Mouse (Mus musculus) liver, embryonic 12.5 days (tissue): ENCODE measurements around the gene Hsd3b6. TPM values are rescaled to one million over a fixed set of nuclear protein-coding genes. Genes with fewer than 3 reads are reported as not detected.

ENCODE experiments used
- ATAC-seq: fragments of 200-750 bp; cut with Nextera tagmentation; 2 replicates; pipeline ENCODE4 v1.8.0; 2017; ENCODE audit warnings: moderate number of reproducible peaks, mild to moderate bottlenecking, moderate library complexity
- H3K27ac ChIP-seq: fragments of 300-500 bp; sonication (generic); 2 replicates; pipeline ENCODE4 v1.5.1; 2016; ENCODE audit warnings: mild to moderate bottlenecking
- H3K27me3 ChIP-seq: fragments of 300-500 bp; sonication (generic); replicated peaks from 2 replicates; pipeline ENCODE4 v1.6.1; 2016; ENCODE audit warnings: mild to moderate bottlenecking, moderate library complexity
- H3K36me3 ChIP-seq: fragments of 300-500 bp; sonication (generic); 2 replicates; pipeline ENCODE4 v1.6.1; 2016; ENCODE audit warnings: mild to moderate bottlenecking, moderate library complexity
- H3K4me1 ChIP-seq: fragments of 300-500 bp; sonication (generic); 2 replicates; pipeline ENCODE4 v1.6.1; 2016
- H3K4me2 ChIP-seq: fragments of 300-500 bp; sonication (generic); 2 replicates; pipeline ENCODE4 v1.6.1; 2016; ENCODE audit warnings: mild to moderate bottlenecking, moderate library complexity
- H3K4me3 ChIP-seq: fragments of 300-500 bp; sonication (generic); 2 replicates; pipeline ENCODE4 v1.5.1; 2016; ENCODE audit warnings: mild to moderate bottlenecking, moderate library complexity
- H3K9ac ChIP-seq: fragments of 300-500 bp; sonication (generic); 2 replicates; pipeline ENCODE4 v1.6.1; 2016; ENCODE audit warnings: mild to moderate bottlenecking, moderate library complexity
- H3K9me3 ChIP-seq: fragments of 300-500 bp; sonication (generic); replicated peaks from 2 replicates; pipeline ENCODE4 v1.6.1; 2016; ENCODE audit warnings: mild to moderate bottlenecking, moderate library complexity
- WGBS: fragments of 180-500 bp; shearing (Covaris S2); methylation state at CpG from one replicate; pipeline ENCODE4 v1.1.7; 2016; ENCODE audit not compliant: insufficient replicate concordance; 5-methylcytosine and 5-hydroxymethylcytosine counted together
- polyA plus RNA-seq: library from polyadenylated mRNA; unstranded; fragments of >200 nt; fragmentation: Nextera tagmentation; extraction: Ambion mirVana; gene quantifications from 2 replicates; pipeline ENCODE4 v1.2.1, GENCODE M21; 2016

The Hsd3b6 gene
- polyA plus RNA-seq, result 45.7 and 53.1 TPM in 2 replicates

- no peaks in the 10 kb centered on the region for H3K27me3 ChIP-seq
- H3K9ac ChIP-seq, result peak within 1 kb of the TSS; percentile 22; the same call in 1 of the 2 replicates
- peaks cover 9% of the 10 kb centered on the region for H3K4me1 ChIP-seq
- no peaks in the 10 kb centered on the region for H3K9me3 ChIP-seq
- no peaks in the 10 kb centered on the region for H3K36me3 ChIP-seq
- peak within 1 kb of the TSS; percentile 60 for H3K27ac ChIP-seq
- peak; percentile 82 for ATAC-seq
- WGBS, result 52% methylated on average over 6 of the region's 6 CpGs
- H3K4me3 ChIP-seq, result peak within 1 kb of the TSS; percentile 25
- peak within 1 kb of the TSS; percentile 41 for H3K4me2 ChIP-seq
Observed at GRCm38 (mm10) chr3:98814101-98814670, at the start of gene Hsd3b6. Hsd3b6 (minus strand) TSS chr3:98814443.

- H3K4me2 ChIP-seq, result no peak overlapping the region
- H3K27ac ChIP-seq, result no peak overlapping the region
- no peaks in the 10 kb centered on the region for H3K9me3 ChIP-seq
- H3K4me3 ChIP-seq, result no peak overlapping the region
- no peak overlapping the region for H3K9ac ChIP-seq
- 94% methylated on average over 1 of the region's 1 CpGs for WGBS
- no peaks in the 10 kb centered on the region for H3K27me3 ChIP-seq
- H3K4me1 ChIP-seq, result peaks cover 20% of the 10 kb centered on the region
- ATAC-seq, result peak; percentile 38; the same call in 1 of the 2 replicates
- H3K36me3 ChIP-seq, result no peaks in the 10 kb centered on the region
Observed at GRCm38 (mm10) chr3:98862800-98863199, 48.6 kb upstream of the Hsd3b6 start.

DNA sequence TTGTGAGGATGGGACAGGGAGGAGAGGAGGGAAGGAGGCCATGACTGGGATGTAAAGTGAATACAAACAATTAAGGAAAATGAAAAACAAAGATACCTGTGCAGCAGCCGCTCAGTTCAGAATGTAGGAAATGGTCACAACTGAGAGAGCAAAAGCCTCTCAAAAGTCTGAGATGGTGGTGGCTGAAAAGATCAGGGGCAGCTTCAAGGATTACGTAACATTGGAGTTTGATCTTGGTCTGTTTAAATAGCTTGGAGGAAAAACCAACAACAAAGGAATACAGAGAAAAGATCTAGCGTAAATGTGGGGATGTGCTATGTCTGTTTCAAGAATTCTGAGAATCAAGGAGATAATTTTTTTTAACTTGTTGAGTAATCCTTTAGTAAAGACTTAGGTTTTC is 45.3 kb upstream of the Hsd3b6 start, which contains the start of gene Hsd3b1:
TSS of gene Hsd3b1 (minus strand) at position 219 of the 400 bp plus-strand sequence.
- 72% methylated on average over 3 of the region's 3 CpGs for WGBS
- no peak within 1 kb of the TSS for H3K9ac ChIP-seq
- H3K9me3 ChIP-seq, result no peaks in the 10 kb centered on the region
- H3K4me3 ChIP-seq, result no peak within 1 kb of the TSS
- no peak for ATAC-seq
- H3K27me3 ChIP-seq, result no peaks in the 10 kb centered on the region
- peak within 1 kb of the TSS; percentile 28 for H3K4me2 ChIP-seq
- H3K4me1 ChIP-seq, result peaks cover 45% of the 10 kb centered on the region
- no peaks in the 10 kb centered on the region for H3K36me3 ChIP-seq
- H3K27ac ChIP-seq, result peak within 1 kb of the TSS; percentile 68

DNA sequence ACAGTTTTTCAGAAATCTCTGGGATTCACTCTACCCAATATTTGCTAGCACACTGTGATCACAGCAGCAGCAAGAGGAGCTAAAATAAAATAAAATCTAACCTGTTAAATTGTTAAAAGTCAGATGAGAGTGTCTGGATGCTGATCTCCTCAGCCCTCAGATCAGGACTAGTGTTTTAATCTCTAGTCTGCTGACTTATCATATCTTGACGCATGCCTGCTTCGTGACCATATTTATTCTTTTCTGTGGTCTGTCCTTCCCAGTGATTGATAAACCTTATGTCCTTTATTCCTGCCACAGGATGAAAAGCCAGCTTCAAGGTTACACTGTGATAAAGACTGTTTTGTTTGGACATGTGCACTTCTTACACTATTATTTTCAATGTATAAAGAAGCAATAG is 43.8 kb upstream of the Hsd3b6 start:
- peak overlapping the region; percentile 42 for H3K4me2 ChIP-seq
- no peaks in the 10 kb centered on the region for H3K27me3 ChIP-seq
- H3K4me3 ChIP-seq, result no peak overlapping the region
- H3K27ac ChIP-seq, result peak overlapping the region; percentile 89
- H3K4me1 ChIP-seq, result peaks cover 60% of the 10 kb centered on the region
- H3K36me3 ChIP-seq, result no peaks in the 10 kb centered on the region
- WGBS, result 49% methylated on average over 2 of the region's 2 CpGs
- H3K9me3 ChIP-seq, result no peaks in the 10 kb centered on the region
- H3K9ac ChIP-seq, result peak overlapping the region; percentile 40; the same call in 1 of the 2 replicates
- no peak for ATAC-seq

DNA sequence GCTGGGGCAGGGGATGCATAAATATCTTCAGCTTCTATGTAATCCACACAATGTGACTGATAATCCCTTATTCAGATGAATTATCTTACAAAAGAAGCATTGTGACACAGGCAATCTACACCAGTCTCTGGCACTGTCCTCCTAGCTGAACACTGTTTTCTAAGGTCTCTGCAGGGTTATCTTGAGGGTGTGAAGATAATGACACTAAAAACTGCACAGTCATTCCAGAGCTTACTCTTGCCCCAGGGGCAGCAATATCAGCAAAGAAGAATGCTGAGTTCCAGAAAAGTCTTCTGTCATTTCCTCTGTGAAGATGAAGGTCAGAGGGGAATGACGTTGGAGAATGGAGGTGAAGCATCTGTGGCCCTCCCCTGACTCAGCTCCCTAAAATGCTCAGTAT is 42.6 kb upstream of the Hsd3b6 start:
- peak overlapping the region; percentile 44 for H3K9ac ChIP-seq
- ATAC-seq, result peak; percentile 83
- no peaks in the 10 kb centered on the region for H3K36me3 ChIP-seq
- H3K27me3 ChIP-seq, result no peaks in the 10 kb centered on the region
- WGBS, result 15% methylated on average over 1 of the region's 1 CpGs
- H3K4me3 ChIP-seq, result no peak overlapping the region
- no peaks in the 10 kb centered on the region for H3K9me3 ChIP-seq
- peaks cover 53% of the 10 kb centered on the region for H3K4me1 ChIP-seq
- peak overlapping the region; percentile 89 for H3K27ac ChIP-seq
- peak overlapping the region; percentile 42 for H3K4me2 ChIP-seq

DNA sequence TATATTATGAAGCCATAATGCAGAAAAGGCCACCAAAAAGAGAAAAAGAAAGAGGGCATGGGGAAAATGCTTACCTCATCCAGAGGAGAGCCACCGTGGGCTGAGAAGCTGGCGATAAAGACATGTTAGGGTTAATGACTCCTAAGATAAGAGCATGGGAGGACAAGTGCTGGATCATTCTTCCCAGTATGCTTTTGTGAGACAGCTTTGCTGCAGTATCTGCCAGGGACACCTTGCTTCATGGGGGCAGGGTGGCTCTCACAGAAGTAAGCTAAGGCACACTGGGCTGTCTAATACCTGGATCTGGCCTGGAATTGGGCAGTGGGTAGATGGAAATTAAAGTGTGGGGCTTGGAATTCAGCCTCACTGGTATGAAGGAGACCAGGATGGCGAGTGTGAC is 40.9 kb upstream of the Hsd3b6 start:
- no peaks in the 10 kb centered on the region for H3K27me3 ChIP-seq
- WGBS, result 28% methylated on average over 3 of the region's 3 CpGs
- no peaks in the 10 kb centered on the region for H3K9me3 ChIP-seq
- H3K9ac ChIP-seq, result peak overlapping the region; percentile 58; the same call in 1 of the 2 replicates
- peaks cover 57% of the 10 kb centered on the region for H3K4me1 ChIP-seq
- ATAC-seq, result peak; percentile 96
- H3K4me2 ChIP-seq, result peak overlapping the region; percentile 47
- peak overlapping the region; percentile 85 for H3K27ac ChIP-seq
- no peaks in the 10 kb centered on the region for H3K36me3 ChIP-seq
- no peak overlapping the region for H3K4me3 ChIP-seq

GRCm38 (mm10) chr3:98853685-98854084 is 39.4 kb upstream of the Hsd3b6 start:
- no peak overlapping the region for H3K9ac ChIP-seq
- 14% methylated on average over 1 of the region's 1 CpGs for WGBS
- no peaks in the 10 kb centered on the region for H3K27me3 ChIP-seq
- no peaks in the 10 kb centered on the region for H3K9me3 ChIP-seq
- no peak overlapping the region for H3K4me2 ChIP-seq
- peaks cover 57% of the 10 kb centered on the region for H3K4me1 ChIP-seq
- ATAC-seq, result no peak
- H3K27ac ChIP-seq, result peak overlapping the region; percentile 85
- no peak overlapping the region for H3K4me3 ChIP-seq
- no peaks in the 10 kb centered on the region for H3K36me3 ChIP-seq

GRCm38 (mm10) chr3:98853051-98853450 is 38.8 kb upstream of the Hsd3b6 start:
- no peak overlapping the region for H3K4me3 ChIP-seq
- WGBS, result 74% methylated on average over 3 of the region's 3 CpGs
- H3K9ac ChIP-seq, result no peak overlapping the region
- no peak overlapping the region for H3K4me2 ChIP-seq
- H3K36me3 ChIP-seq, result no peaks in the 10 kb centered on the region
- H3K4me1 ChIP-seq, result peaks cover 60% of the 10 kb centered on the region
- no peak for ATAC-seq
- H3K27me3 ChIP-seq, result no peaks in the 10 kb centered on the region
- H3K27ac ChIP-seq, result 0 out of 2 replicates have a peak overlapping the region, but pooled peaks have one; percentile 2
- no peaks in the 10 kb centered on the region for H3K9me3 ChIP-seq

GRCm38 (mm10) chr3:98852631-98853030 is 38.4 kb upstream of the Hsd3b6 start:
- Histone ChIP-seq H3K4me1 (peaks cover 59% of the 10 kb centered on the region), H3K27ac (0 out of 2 replicates have a peak overlapping the region, but pooled peaks have one; percentile 30), H3K4me3 (no peak overlapping the region), H3K9ac (no peak overlapping the region), H3K4me2 (no peak overlapping the region), H3K27me3 (no peaks in the 10 kb centered on the region), H3K9me3 (no peaks in the 10 kb centered on the region), H3K36me3 (no peaks in the 10 kb centered on the region)
- 71% methylated on average over 6 of the region's 6 CpGs for WGBS
- no peak for ATAC-seq

GRCm38 (mm10) chr3:98851853-98852252 is 37.6 kb upstream of the Hsd3b6 start:
- ATAC-seq, result no peak
- H3K36me3 ChIP-seq, result no peaks in the 10 kb centered on the region
- H3K9ac ChIP-seq, result no peak overlapping the region
- 51% methylated on average over 2 of the region's 2 CpGs for WGBS
- H3K4me1 ChIP-seq, result peaks cover 52% of the 10 kb centered on the region
- no peak overlapping the region for H3K4me2 ChIP-seq
- H3K9me3 ChIP-seq, result no peaks in the 10 kb centered on the region
- H3K27ac ChIP-seq, result no peak overlapping the region
- no peaks in the 10 kb centered on the region for H3K27me3 ChIP-seq
- H3K4me3 ChIP-seq, result no peak overlapping the region

DNA sequence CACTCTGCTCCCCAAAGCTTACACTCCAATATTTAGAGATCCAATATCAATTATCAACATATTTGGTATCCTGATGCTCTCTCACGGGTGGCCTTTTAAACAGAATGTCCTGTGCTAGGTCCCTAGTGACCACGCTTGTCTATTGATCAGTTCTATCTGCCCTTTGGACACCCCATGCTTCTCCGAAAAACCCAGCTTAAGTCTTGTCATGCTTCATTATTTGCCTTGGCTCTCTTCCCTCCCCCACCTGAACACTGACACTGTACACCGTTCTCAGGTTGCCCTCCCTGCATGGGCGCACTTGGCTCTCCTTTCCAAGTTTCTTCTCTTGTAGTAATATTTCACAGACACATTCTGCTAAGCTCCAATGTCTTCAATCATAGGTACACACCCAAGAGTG is 36.0 kb upstream of the Hsd3b6 start:
- Histone ChIP-seq H3K4me3 (no peak overlapping the region), H3K36me3 (no peaks in the 10 kb centered on the region), H3K4me2 (no peak overlapping the region), H3K27ac (no peak overlapping the region), H3K9ac (no peak overlapping the region), H3K27me3 (no peaks in the 10 kb centered on the region), H3K4me1 (peaks cover 37% of the 10 kb centered on the region), H3K9me3 (no peaks in the 10 kb centered on the region)
- no peak for ATAC-seq
- 73% methylated on average over 5 of the region's 5 CpGs for WGBS

GRCm38 (mm10) chr3:98848898-98849297 is 34.7 kb upstream of the Hsd3b6 start:
- WGBS, result 70% methylated on average over 1 of the region's 1 CpGs
- ATAC-seq, result peak; percentile 90

More at GRCm38 (mm10) chr3:98848898-98849297, 34.7 kb upstream of the Hsd3b6 start:
- Histone ChIP-seq H3K4me1 (peaks cover 28% of the 10 kb centered on the region), H3K9me3 (no peaks in the 10 kb centered on the region), H3K4me3 (no peak overlapping the region), H3K4me2 (no peak overlapping the region), H3K36me3 (no peaks in the 10 kb centered on the region), H3K27me3 (no peaks in the 10 kb centered on the region), H3K9ac (no peak overlapping the region), H3K27ac (no peak overlapping the region)
